Mouse (Mus musculus): ENCODE data around the gene Mdc1.
A peak's percentile ranks its signal among the peaks of the same experiment; 100 is the strongest.
"Not testable (repeated sequence)": the region's sequence is repeated elsewhere in the genome, so short reads cannot be mapped to it uniquely, and the experiment has no call there.

Gene Mdc1

DNA sequence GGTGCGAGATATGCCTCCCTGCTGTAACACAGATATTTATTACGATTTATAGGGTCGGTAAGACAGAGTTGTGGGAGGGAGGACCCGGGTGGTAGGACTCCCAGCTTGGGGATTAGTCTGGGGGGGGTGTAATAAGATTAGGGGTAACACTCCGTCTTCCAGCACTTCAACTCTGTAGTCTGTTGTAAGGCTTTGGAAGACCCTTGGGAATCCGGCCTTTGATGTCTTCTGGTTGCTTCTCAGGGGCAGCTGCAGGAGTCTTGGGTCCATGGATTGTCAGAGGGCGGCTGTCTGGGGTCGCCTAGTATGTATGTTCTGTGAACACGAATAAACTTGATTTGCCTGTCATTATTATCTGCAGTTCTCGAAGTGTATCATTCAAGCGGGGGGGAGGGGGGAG lies 18.8 kb upstream of the Mdc1 start:
- no peak for DNase-seq (ENCODE audit: low spot score in 2 of 2)

DNA sequence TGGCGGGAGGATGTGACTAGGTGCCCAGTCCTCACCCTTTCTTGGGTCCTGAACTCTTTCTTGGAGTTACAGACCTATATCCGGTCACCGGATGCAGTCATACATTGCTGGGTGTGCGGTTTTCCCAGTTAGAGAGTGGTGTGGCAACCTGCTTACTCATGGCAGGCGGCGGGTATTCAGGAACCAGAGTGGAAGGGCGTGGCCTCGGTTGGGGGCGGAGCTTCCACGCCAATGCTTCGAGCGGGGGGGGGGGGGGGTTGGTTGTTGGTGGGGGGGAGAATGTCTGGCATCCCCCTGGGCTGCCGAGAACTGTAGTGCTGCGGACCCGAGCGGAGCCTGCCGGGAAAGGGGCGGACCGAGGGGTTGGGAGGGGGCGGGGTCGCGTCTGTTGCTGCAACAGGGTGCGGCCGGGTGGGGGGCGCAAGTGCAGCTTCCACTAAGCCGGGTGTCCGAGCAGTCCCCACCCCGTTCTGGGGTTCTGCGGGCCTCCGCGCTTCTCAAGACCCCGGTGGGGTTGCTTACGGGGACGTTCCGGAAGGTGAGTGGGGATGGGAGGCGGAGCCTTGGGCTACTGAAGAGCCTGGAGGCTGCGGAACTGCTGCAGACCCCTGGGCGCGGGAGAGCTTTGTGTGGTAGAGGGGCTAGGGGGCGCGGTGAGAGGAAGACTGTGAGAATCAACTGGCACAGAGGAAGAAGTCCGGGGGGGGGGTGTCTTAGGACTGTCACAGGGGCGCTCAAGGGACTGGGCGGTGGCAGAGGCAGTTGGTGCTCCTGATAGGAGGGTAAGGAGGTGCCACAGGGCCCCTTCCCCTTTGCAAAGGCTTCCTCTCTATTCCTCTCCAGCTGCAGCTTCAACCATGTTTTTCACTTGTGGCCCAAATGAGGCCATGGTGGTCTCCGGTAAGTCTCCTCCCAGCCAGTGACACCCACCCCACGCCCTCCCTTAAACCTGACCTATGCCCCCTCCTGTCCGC lies 18.1 kb upstream of the Mdc1 start, which contains the start of gene Flot1:
Gene Flot1, plus strand, starts transcription at position 267 of the 974 bp plus-strand sequence.
- DNase-seq (ENCODE audit: low spot score in 2 of 2) = peak; percentile 74 to 81

DNA sequence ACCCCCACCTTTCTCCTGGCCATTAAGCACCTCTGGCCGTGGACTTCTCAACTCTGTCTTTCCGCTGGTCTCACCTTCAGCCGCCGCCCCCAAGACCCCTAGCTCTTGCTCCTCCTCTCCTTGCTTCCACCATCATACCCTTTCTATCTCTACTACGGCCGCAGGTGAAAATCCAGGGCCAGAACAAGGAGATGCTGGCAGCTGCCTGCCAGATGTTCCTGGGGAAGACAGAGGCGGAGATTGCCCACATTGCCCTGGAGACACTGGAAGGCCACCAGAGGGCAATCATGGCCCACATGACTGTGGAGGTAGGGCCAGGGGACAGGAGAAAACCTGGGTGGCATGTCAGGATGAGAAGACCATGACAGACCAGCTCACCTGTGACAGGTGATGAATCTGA lies 16.9 kb upstream of the Mdc1 start:
- DNase-seq (ENCODE audit: low spot score in 2 of 2) = no peak

DNA sequence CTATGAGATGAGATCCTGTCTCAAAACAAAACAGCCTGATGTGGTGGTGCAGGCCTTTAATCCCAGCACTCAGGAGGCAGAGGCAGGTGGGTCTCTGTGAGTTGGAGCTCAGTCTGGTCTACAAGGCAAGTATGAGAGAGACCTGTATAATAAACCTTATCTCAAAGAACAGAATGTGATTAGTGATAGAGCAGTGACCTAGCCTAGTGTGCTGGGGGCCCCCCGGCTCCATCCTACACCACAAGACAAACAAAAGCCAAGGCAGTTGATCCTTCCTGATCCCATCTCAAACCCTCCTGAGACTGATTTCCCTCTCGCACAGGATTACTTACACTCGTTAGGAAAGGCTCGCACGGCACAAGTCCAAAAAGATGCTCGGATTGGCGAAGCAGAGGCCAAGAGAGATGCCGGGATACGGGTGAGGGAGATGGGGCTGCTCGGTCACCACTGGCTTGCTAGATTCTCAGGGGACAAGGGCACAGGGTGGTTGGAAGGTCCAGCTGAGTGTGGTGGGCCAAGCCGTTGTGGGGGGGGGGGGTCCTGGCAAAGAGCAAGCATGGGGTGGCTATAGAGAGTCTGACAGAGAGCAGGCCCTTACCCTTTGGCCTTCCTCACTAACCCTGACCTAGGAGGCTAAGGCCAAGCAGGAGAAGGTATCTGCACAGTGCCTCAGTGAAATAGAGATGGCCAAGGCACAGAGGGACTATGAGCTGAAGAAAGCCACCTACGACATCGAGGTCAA lies 16.0 kb upstream of the Mdc1 start:
- no peak for DNase-seq (ENCODE audit: low spot score in 2 of 2)

DNA sequence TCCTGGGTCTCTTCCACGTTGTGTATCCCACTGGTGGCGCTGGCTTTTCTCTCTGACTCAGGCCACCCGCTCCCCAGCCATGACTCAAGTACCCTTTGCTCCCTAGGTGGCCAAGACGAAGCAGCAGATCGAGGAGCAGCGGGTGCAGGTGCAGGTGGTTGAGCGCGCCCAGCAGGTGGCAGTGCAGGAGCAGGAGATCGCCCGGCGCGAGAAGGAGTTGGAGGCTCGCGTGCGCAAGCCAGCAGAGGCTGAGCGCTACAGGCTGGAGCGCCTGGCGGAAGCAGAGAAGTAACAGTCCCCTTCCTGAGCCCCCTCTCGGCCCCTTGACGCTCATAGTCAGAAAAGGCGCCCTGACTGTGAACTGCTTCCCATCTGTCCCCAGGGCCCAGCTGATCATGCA lies 11.6 kb upstream of the Mdc1 start:
- DNase-seq (ENCODE audit: low spot score in 2 of 2) = peak; percentile 81 to 91

DNA sequence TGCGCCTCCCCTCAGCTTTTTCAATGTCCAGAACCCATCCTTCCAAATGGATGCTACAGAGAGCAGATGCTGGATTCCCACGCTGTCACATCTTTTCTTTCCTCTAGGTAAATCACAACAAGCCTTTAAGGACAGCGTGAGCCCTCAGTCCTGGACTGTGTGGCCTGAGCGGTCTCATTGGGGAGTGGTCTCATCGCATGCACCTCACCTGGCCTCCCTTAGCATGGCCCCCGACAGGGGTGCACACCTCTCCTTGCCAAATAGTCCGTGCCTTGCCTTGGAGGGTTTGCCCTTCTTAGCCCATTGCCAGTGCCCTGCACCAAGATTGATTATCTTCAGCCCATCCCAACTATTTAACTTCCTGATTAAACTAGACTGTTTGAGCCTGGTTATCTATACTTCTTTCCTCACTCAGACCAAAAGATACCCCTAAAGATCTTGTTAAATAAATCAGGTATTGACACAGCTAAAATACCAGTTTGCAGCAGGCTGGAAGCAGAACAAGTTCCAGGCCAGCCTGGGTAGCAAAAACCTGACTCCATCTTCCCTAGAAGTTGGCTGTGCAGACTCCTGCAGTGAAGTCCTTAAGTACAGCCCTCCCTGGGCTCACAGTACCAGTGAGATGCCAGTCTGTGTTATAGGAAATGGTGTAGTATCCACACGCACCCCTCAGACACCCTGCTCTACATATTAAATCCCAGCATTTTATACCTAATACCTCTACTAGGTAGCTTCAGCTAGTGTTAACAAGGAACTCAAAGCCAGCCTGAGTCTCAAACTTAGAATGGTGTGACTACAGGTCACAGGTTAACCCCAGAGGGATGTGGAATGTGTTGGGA lies 8.7 kb upstream of the Mdc1 start:
- DNase-seq (ENCODE audit: low spot score in 2 of 2) = no peak

DNA sequence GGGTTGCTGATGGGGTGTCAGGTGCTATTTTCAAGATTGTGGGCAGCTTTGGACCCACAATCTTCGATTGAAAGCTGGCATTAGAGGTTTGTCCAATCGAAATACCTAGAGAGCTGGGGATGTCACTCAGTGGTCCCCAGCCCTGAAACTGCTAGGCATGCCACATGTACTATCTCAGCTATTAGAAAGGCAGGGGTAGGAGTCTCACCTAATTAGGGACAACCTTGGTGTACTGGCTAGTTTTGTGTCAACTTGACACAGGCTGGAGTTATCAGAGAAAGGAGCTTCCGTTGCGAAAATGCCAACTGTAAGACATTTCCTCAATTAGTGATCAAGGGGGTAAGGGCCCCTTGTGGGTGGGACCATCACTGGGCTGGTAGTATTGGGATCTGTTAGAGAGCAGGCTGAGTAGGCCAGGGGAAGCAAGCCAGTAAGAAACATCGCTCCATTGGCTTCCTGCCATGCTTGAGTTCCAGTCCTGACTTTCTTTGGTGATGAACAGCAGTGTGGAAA lies 8.0 kb upstream of the Mdc1 start:
- no peak for DNase-seq (ENCODE audit: low spot score in 2 of 2)

DNA sequence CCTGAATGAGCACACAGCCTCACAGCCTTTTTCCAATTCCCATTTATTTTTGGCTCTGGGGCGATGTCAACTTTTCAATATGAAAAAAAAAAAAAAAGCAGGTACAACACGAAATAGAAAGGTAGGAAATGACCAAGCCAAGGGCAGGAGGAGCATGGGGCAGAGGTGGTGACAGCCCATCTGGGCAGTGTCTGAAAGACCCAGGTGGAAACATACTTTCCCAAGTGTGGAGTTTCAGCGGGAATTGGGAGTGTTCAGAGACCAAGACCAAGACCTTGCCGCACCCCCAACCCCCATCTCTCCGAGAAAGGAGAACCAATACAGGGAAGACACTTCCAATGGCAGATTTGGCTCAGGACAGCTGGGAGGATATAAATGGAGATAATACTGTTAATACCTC lies 7.4 kb upstream of the Mdc1 start:
- no peak for DNase-seq (ENCODE audit: low spot score in 2 of 2)

DNA sequence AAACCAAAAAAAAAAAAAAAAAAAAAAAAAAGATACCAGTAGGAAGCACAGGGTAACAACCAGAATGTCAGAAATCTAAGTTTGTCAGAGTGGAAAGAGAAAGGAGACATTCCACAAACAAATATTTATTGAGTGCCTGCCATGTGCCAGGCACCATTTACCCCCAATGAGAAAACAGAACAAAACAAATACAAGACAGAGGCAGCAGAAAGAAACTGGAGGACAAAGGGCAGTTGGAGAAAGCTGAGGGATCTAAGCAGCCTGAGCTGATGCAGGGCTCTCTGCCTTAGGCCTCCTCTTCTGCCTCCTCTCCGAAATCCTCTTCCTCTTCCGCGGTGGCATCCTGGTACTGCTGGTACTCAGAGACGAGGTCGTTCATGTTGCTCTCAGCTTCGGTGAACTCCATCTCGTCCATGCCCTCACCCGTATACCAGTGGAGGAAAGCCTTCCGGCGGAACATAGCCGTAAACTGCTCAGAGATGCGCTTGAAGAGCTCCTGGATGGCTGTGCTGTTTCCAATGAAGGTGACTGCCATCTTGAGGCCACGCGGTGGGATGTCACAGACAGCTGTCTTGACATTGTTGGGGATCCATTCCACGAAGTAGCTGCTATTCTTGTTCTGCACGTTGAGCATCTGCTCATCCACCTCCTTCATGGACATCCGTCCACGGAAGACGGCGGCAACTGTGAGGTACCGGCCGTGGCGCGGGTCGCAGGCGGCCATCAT lies 6.5 kb upstream of the Mdc1 start:
- DNase-seq (ENCODE audit: low spot score in 2 of 2) = no peak

DNA sequence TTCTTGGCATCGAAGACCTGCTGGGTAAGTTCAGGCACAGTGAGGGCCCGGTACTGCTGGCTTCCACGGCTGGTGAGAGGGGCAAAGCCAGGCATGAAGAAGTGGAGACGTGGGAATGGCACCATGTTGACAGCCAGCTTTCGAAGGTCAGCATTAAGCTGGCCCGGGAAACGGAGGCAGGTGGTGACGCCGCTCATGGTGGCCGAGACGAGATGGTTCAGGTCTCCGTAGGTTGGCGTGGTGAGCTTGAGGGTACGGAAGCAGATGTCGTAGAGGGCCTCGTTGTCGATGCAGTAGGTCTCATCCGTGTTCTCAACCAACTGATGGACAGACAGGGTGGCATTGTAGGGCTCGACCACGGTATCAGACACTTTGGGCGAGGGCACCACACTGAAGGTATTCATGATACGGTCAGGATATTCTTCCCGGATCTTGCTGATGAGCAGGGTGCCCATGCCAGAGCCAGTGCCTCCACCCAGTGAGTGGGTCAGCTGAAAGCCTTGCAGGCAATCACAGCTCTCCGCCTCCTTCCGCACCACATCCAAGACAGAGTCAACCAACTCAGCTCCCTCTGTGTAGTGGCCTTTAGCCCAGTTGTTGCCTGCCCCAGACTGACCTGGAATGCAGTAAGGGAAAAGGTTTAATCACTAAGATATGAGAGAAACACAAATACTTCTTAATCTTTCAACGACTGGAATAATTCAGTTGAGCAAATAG lies 5.7 kb upstream of the Mdc1 start:
- no peak for DNase-seq (ENCODE audit: low spot score in 2 of 2)

DNA sequence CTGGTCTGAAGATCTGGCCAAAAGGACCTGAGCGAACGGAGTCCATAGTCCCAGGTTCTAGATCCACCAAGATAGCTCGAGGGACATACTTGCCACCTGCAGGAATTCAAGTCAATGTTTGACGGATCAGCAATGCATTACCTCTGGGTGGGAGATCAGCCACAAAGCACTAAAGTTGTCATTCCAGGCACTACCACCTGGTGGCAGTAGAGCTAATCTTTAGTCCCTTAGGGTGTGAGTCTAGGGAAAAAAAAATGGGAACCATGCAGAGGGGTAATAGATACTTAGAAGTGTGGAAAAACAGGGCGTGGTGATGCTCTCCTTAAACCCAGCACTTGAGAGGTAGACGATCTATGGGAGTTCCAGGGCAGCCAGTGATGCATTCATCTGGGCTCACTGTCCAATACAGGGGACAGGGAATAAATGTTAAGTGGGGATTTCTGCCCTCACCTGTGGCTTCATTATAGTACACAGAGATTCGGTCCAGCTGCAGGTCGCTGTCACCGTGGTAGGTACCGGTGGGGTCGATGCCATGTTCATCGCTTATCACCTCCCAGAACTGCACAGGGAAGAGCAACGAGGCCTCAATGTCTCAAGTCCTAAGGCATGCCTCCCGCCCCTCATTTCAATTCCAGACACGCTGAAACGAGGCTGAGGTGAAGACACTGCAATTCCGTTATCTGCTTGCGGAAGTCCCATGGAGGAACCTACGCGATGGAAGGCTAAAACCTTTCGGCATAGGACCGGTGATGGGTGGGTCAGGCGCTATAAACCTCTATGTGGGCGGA lies 4.9 kb upstream of the Mdc1 start:
- peak; percentile 60 to 82 for DNase-seq (ENCODE audit: low spot score in 2 of 2)

DNA sequence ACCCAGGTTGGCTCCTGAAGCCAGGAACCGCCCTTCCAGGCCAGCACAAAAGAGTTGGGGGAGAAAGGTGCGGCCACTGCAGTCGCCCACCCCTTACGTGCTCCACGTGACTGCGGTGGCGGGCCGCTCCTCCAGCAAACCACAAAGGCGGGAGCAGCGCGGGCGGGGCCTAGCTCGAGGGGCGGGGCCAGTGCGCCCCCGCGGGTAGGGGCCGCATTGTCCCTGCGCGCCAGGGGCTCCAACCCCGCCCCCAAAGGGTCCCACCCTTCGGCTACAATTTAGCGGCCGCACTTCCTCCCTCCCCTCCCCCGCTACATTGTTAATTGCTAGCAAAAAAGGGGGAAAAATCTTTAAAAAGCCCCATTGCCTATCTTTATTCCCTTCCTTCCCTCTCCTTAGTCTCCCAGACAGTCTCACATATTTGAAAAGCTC lies 4.3 kb upstream of the Mdc1 start:
- DNase-seq (ENCODE audit: low spot score in 2 of 2) = peak; percentile 81 to 82

DNA sequence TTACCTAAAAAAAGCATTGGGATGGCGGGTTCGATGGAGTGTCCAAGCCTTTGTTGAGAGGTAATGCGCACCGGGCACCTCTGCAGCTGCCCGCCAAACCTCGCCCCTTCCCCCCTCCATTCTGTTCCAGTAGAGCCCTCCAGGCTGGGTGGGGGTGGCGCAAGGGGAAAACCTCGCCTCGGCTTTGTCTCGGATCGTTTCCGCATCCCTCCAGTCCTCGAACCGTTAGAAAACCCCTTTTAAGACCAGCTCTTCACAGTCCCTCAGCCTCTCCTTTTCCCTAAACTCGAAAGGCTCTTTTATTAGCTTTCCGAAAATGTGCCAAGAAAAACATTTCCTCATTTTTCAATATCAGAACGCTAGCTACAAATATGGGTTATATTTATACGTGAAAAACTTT lies 3.8 kb upstream of the Mdc1 start:
- no peak for DNase-seq (ENCODE audit: low spot score in 2 of 2)

DNA sequence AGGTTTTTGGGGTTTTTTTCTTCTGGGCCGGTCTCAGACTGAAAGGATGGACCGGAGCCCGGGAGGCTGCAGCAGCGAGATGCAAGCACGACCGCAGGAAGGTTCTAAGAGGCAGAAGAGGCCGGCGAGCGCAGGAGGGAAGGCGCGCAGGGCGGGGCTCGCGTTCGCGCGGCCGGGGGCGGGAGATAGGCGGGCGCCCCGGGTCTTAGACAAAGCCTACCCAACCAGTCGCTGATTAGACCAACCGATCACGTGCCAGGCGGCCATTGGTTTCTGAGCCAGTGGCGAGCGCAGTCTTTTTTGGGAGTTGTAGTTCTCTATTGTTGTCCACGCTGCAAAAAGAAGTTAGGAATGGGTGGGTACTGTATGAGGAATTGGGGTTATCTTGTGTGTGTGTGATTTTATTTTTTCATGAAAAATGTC lies 3.2 kb upstream of the Mdc1 start, which contains the start of gene Tubb5:
Gene Tubb5, minus strand, starts transcription at position 185 of the 423 bp plus-strand sequence.
- DNase-seq (ENCODE audit: low spot score in 2 of 2) = peak; percentile 91 to 93

DNA sequence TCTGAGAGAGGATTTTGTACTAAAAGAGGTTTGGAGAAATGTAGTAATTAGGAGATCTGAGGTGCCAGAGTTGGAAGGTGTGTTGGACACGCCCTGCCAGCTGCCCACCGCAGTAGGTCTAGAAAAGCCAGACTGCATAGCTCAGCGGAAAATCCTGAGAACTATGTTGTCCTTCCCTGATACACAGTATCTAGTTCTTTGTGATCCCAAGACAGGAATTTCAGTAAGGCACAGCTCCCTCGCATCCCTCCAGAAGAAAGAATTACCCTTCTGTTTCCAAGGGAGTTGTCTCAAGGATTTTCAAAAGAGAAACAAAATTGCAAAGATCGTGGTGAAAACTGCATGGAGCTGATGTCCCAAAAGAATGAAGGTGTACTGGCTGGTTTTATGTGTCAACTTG lies 2.7 kb upstream of the Mdc1 start:
- DNase-seq (ENCODE audit: low spot score in 2 of 2) = no peak

DNA sequence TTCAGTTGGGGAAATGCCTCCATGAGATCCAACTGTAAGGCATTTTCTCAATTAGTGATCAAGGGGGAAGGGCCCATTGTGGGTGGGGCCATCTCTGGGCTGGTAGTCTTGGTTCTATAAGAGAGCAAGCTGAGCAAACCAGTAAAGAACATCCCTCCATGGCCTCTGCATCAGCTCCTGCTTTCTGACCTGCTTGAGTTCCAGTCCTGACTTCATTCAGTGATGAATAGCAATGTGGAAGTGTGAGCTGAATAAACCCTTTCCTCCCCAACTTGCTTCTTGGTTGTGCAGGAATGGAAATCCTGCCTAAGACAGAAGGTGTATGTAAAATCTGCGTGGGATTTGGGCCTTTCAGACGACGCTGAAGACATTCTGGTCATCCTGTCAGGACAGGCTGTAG lies 2.3 kb upstream of the Mdc1 start:
- DNase-seq (ENCODE audit: low spot score in 2 of 2) = not testable (repeated sequence)

DNA sequence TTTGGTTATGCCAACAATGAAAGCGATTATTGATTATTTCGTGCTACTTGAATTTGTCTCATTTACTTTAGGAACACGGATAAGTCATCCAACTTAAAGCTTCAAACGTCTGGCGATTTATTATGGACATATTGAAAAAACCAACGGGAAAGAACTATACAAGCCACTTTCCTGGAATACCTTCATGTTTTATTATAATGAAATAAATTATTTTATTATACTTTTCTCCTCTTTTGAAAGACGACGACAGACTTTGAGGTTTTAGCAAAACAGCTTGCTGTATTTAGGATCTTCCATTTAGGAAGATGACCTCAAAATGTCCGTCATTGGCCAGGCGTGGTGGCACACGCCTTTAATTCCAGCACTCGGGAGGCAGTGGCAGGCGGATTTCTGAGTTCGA lies 754 bp upstream of the Mdc1 start:
- no peak for DNase-seq (ENCODE audit: low spot score in 2 of 2)

DNA sequence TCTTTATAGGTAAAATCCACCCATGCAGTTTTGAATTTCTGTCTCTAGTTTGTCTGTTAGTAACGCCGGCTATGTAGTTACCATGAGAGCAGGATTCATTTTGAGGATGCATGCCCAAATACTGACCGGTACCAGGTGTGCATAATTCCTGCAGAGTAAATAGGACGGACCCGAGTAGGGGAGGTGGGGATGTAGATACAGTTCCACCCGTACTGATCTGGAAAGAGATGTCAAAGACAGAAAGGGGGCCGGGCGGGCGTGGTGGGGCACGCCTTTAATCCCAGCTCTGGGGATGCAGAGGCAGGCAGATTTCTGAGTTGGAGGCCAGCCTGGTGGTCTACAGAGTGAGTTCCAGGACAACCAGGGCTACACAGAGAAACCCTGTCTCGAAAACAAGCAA lies 691 bp downstream of the Mdc1 start:
- DNase-seq (ENCODE audit: low spot score in 2 of 2) = no peak

DNA sequence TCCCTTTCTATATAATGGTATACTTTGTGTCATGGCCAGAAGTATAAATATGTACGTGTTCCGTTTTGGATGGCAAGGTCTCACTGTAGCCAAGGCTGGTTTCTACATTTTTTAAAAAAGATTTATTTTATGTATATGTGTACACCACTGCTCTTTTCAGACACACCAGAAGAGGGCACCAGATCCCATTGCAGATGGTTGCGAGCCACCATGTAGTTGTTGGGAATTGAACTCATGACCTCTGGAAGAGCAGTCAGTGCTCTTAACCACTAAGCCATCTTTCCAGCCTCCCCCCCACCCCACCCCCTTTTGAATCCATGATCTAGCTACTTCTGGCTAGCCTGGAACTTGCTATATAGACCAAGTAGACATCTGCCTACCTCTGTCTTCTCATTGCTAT lies 2.2 kb downstream of the Mdc1 start:
- DNase-seq (ENCODE audit: low spot score in 2 of 2) = no peak

Data from spleen, postnatal 14 days (tissue).